Mouse (Mus musculus) frontal cortex, adult 2 months (tissue): ENCODE results near the gene Kif3a. TPM values are rescaled to one million over a fixed set of nuclear protein-coding genes. Genes with fewer than 3 reads are reported as not detected.

Experiments used
- DNase-seq, 2 experiments: peaks; one replicate each; pipeline ENCODE4 v3.0.0; 2022; ENCODE audit warnings: low spot score in 1 of 2; ENCODE audit errors: extremely low spot score in 1 of 2
- polyA plus RNA-seq: library from polyadenylated mRNA; depleted of rRNA; stranded (reverse); fragments of >200 nt; gene quantifications from 2 replicates; pipeline ENCODE4 v1.2.3, GENCODE M21; 2012; rRNA removed

Kif3a gene
- polyA plus RNA-seq, 1 experiment: 104 TPM

DNA sequence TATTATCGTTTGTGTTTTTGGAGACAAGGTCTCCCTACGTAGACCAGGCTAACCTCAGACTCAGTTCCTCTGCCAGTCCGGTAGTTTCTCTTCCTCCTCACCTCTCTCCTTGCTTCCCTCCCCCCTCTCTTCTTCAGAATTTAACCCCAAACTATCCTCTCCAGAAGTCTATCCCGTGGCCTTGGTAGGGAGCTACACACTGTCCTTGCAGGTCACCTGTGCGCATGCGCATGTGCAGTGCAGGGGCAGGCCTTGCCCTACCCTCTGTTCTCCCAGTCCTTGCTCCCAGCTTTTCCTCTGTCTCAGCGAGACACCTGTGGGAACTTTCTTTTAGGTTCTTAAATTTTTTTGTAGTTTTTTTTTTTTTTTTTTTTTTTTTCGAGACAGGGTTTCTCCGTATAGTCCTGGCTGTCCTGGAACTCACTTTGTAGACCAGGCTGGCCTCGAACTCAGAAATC is 70.7 kb downstream of the Kif3a start:
- DNase-seq: no peak

DNA sequence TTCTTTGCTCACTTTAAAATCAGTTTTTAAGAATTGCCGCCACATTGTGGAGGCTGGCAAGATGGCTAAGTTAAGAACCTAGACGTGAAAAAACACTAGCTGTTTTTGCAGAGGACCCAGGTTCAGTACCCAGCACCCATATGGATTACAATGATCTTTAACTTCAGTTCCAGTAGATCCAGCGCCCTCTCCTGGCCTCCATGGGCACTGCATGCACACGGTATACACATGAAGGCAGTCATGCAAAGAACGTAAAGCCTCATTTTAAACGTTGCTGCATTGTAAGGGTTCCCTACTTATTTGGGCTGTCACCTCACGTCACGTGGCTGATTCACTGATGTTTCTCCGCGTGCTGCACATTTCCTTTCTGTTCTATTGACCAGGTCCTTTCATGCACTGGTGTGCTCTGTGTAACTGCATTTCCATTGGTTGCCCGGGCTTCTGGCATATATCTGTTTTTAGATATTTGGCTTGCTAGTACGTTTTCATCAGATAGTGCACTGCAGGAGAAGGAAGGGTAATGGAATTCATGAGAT is 75.6 kb downstream of the Kif3a start:
- no peak for DNase-seq

GRCm38 (mm10) chr11:53644017-53644416 is 76.8 kb downstream of the Kif3a start:
- no peak for DNase-seq

GRCm38 (mm10) chr11:53651441-53651840 is 84.3 kb downstream of the Kif3a start:
- DNase-seq: no peak

Other genes starting within 250 kb of the Kif3a start
- 10.9 and 11.0 TPM in 2 replicates for gene Zcchc10, start 242.7 kb upstream of the Kif3a start, polyA plus RNA-seq
- gene Aff4, start 216.5 kb upstream of the Kif3a start, polyA plus RNA-seq: 42.9 and 48.5 TPM in 2 replicates
- not detected in 2 replicates for gene Leap2, start 144.2 kb upstream of the Kif3a start, polyA plus RNA-seq
- 372 and 396 TPM in 2 replicates for gene Uqcrq, start 136.5 kb upstream of the Kif3a start, polyA plus RNA-seq
- gene Gdf9, start 136.4 kb upstream of the Kif3a start, polyA plus RNA-seq: 1.8 and 1.9 TPM in 2 replicates
- gene Gm10447, start 110.3 kb upstream of the Kif3a start, polyA plus RNA-seq: 0.08 and 0.10 TPM in 2 replicates
- gene Shroom1, start 110.2 kb upstream of the Kif3a start, polyA plus RNA-seq: 7.4 and 8.1 TPM in 2 replicates
- gene Gm9837, start 96.9 kb upstream of the Kif3a start, polyA plus RNA-seq: not detected in 2 replicates
- 0.42 and 0.46 TPM in 2 replicates for gene Gm9945, start 87.2 kb upstream of the Kif3a start, polyA plus RNA-seq
- gene Sowaha, start 87.1 kb upstream of the Kif3a start, polyA plus RNA-seq: 42.7 and 43.3 TPM in 2 replicates
- 271 and 280 TPM in 2 replicates for gene Sept8, start 48.1 kb upstream of the Kif3a start, polyA plus RNA-seq
- gene Il4, start 51.3 kb downstream of the Kif3a start, polyA plus RNA-seq: not detected in 2 replicates
- not detected in 2 replicates for gene Il13, start 67.3 kb downstream of the Kif3a start, polyA plus RNA-seq
- gene Rad50, start 139.9 kb downstream of the Kif3a start, polyA plus RNA-seq: 6.9 and 7.1 TPM in 2 replicates
- gene Il5, start 153.4 kb downstream of the Kif3a start, polyA plus RNA-seq: 0.21 and 0.44 TPM in 2 replicates
- 11.8 and 14.1 TPM in 2 replicates for gene Irf1, start 202.6 kb downstream of the Kif3a start, polyA plus RNA-seq
- gene Gm17334, start 205.8 kb downstream of the Kif3a start, polyA plus RNA-seq: 0.64 and 1.3 TPM in 2 replicates